Mouse (Mus musculus) brain, embryonic 14.5 days (tissue): ENCODE measurements around the gene Ahnak2. TPM values are rescaled to one million over a fixed set of nuclear protein-coding genes. Genes with fewer than 3 reads are reported as not detected.

ENCODE experiments used
- DNase-seq: peaks from one replicate; pipeline ENCODE4 v3.0.0-alpha.2; 2011; ENCODE audit warnings: low read depth
- CTCF ChIP-seq: fragments of 200-500 bp; IDR thresholded peaks from 2 replicates; pipeline ENCODE4 v1.5.1; 2012; ENCODE audit warnings: inconsistent platforms, mild to moderate bottlenecking, moderate library complexity, borderline replicate concordance; ENCODE audit not compliant: insufficient read depth, insufficient read length; ENCODE audit errors: extremely low read depth
- POLR2A ChIP-seq: fragments of 200-500 bp; IDR thresholded peaks from 2 replicates; pipeline ENCODE4 v1.6.1; 2012; ENCODE audit warnings: mild to moderate bottlenecking, inconsistent platforms, borderline replicate concordance; ENCODE audit not compliant: poor library complexity, insufficient read depth, insufficient read length, severe bottlenecking; ENCODE audit errors: extremely low read depth
- polyA plus RNA-seq: library from polyadenylated mRNA; depleted of rRNA; stranded (reverse); fragments of >200 nt; gene quantifications from 2 replicates; pipeline ENCODE4 v1.2.3, GENCODE M21; 2012

Ahnak2 gene
- polyA plus RNA-seq, 1 experiment = 1.6 TPM

- DNase-seq = no peak
- no peak for TF ChIP-seq CTCF
- no peak for TF ChIP-seq POLR2A
Measured at GRCm38 (mm10) chr12:112744211-112744610, 58.2 kb downstream of the Ahnak2 start.

- TF ChIP-seq POLR2A (no peak), CTCF (peak; percentile 89)
- DNase-seq = peak; percentile 84
Measured at GRCm38 (mm10) chr12:112743168-112743975, 59.1 kb downstream of the Ahnak2 start.

- DNase-seq = no peak
- TF ChIP-seq CTCF = no peak
- TF ChIP-seq POLR2A = no peak
Measured at GRCm38 (mm10) chr12:112742768-112743167, 59.7 kb downstream of the Ahnak2 start.

- no peak for TF ChIP-seq CTCF
- no peak for DNase-seq
Measured at GRCm38 (mm10) chr12:112739023-112739568, 63.4 kb downstream of the Ahnak2 start.

GRCm38 (mm10) chr12:112738281-112739022 lies 64.0 kb downstream of the Ahnak2 start:
- TF ChIP-seq CTCF (no peak), POLR2A (no peak)
- DNase-seq = no peak

- DNase-seq = peak; percentile 36
- TF ChIP-seq CTCF (no peak), POLR2A (no peak)
Measured at GRCm38 (mm10) chr12:112737761-112738160, 64.7 kb downstream of the Ahnak2 start.

- no peak for TF ChIP-seq POLR2A
- no peak for TF ChIP-seq CTCF
- no peak for DNase-seq
Measured at GRCm38 (mm10) chr12:112737081-112737480, 65.4 kb downstream of the Ahnak2 start.

- TF ChIP-seq CTCF = no peak
- no peak for TF ChIP-seq POLR2A
- DNase-seq = no peak
Measured at GRCm38 (mm10) chr12:112736636-112736925, 65.9 kb downstream of the Ahnak2 start.

- TF ChIP-seq POLR2A = no peak
- no peak for DNase-seq
Measured at GRCm38 (mm10) chr12:112735896-112736635, 66.4 kb downstream of the Ahnak2 start.

GRCm38 (mm10) chr12:112734881-112735655 lies 67.4 kb downstream of the Ahnak2 start:
- no peak for TF ChIP-seq CTCF
- no peak for TF ChIP-seq POLR2A
- no peak for DNase-seq

- DNase-seq = no peak
- TF ChIP-seq POLR2A = no peak
Measured at GRCm38 (mm10) chr12:112734108-112734820, 68.2 kb downstream of the Ahnak2 start.
